Mouse (Mus musculus): ENCODE measurements around the gene Otop1. TPM values are rescaled to one million over a fixed set of nuclear protein-coding genes. Genes with fewer than 3 reads are reported as not detected.

The Otop1 gene
- total and polyA plus RNA-seq, 3 experiments: not detected

- H3K9me3 ChIP-seq (replicated peaks; ENCODE audit: low read length): no peaks in the 10 kb centered on the region
- no peak for DNase-seq (ENCODE audit: extremely low read depth)
- H3K4me1 ChIP-seq (ENCODE audit: control insufficient read depth in 1 of 2, insufficient read depth in 2 of 2): peaks cover 0 to 10% of the 10 kb centered on the region in 2 experiments; a peak in 2 of 4 replicates
- no peak overlapping the region for H3K9ac ChIP-seq (ENCODE audit: insufficient read depth, low read depth)
- H3K27ac ChIP-seq (ENCODE audit: insufficient read depth, low read depth): no peak overlapping the region
- in situ Hi-C loops (cut with MboI; ENCODE audit: low pct_ligation_motif_present, low pct_unique_long_range_greater_than_20kb, low sequenced_read_pairs): loop anchor here (10.0 kb wide), 1 partner anchor 50 kb away; no protein-coding TSS in a partner anchor
- dilution Hi-C loops (cut with MboI; ENCODE audit: extremely low pct_ligation_motif_present, extremely low pct_unique_long_range_greater_than_20kb, low sequenced_read_pairs): no loop called here
- no peak overlapping the region for H3K4me3 ChIP-seq (replicated peaks in 1 of 3; ENCODE audit: low read depth in 2 of 3, low read length in 2 of 3, poor library complexity in 1 of 3)
- H3K79me2 ChIP-seq (replicated peaks; ENCODE audit: control insufficient read depth, extremely low read depth, insufficient read depth, poor library complexity, severe bottlenecking): no peaks in the 10 kb centered on the region
- TF ChIP-seq PAX5 (IDR thresholded peaks at IDR 0.05; ENCODE audit: low read length) (no peak), KAT2A (IDR thresholded peaks at IDR 0.05; ENCODE audit: insufficient replicate concordance, low read length) (no peak), ZC3H11A (IDR thresholded peaks at IDR 0.05; ENCODE audit: low read depth, low read length) (no peak), SMC3 (IDR thresholded peaks at IDR 0.05; ENCODE audit: low read depth, low read length) (peak; percentile 47), ELF1 (IDR thresholded peaks at IDR 0.05; ENCODE audit: low read depth, low read length) (no peak), TCF12 (IDR thresholded peaks at IDR 0.05; ENCODE audit: low read depth, low read length) (no peak), CTCF (conservative IDR thresholded peaks at IDR 0.05 in 1 of 2, IDR thresholded peaks at IDR 0.05 in 1 of 2; ENCODE audit: low read depth in 2 of 2, low read length in 2 of 2) (peak in 1 of 2 experiments; percentile 50; a peak in 2 of 4 replicates), MAX (IDR thresholded peaks at IDR 0.05; ENCODE audit: low read length) (no peak), JUND (conservative IDR thresholded peaks at IDR 0.05; ENCODE audit: low read depth, low read length) (no peak), GABPA (IDR thresholded peaks at IDR 0.05; ENCODE audit: insufficient replicate concordance, low read depth, low read length) (no peak), RAD21 (IDR thresholded peaks at IDR 0.05; ENCODE audit: low read depth, low read length) (peak; percentile 31), TBP (conservative IDR thresholded peaks at IDR 0.05; ENCODE audit: low read depth, low read length) (no peak)
- H3K4me2 ChIP-seq (ENCODE audit: insufficient read depth, low read depth, poor library complexity, severe bottlenecking): no peak overlapping the region
- H3K27me3 ChIP-seq (replicated peaks): peaks cover 55% of the 10 kb centered on the region
- no peaks in the 10 kb centered on the region for H3K36me3 ChIP-seq (replicated peaks in 1 of 2; ENCODE audit: control insufficient read depth in 1 of 2, insufficient read depth in 1 of 2, low read length in 1 of 2)
Observed at GRCm38 (mm10) chr5:38334582-38334981, 58.8 kb downstream of the Otop1 start.

DNA sequence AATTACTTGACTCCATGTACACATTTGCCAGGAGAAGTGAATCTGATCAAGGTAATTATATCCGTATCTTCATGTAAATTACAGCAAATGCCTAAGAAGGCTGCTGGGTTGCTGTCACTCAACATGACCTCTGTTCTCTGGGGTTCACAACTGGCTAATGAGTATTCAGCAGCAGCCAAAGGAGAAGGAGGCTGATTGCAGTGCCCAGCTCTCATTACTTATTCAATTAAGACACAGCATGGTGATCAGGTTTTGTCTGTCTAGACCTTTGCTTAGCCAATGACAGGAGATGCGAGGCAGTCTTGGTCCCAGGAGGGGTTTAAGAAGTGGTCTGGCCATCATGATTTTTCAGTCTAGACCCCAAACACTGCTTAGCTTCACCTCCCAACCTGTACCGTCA, 67.3 kb downstream of the Otop1 start:
- no peaks in the 10 kb centered on the region for H3K36me3 ChIP-seq (replicated peaks in 1 of 2; ENCODE audit: control insufficient read depth in 1 of 2, insufficient read depth in 1 of 2, low read length in 1 of 2)
- H3K9ac ChIP-seq (ENCODE audit: insufficient read depth, low read depth): no peak overlapping the region
- DNase-seq (ENCODE audit: extremely low read depth): no peak
- no peak overlapping the region for H3K4me2 ChIP-seq (ENCODE audit: insufficient read depth, low read depth, poor library complexity, severe bottlenecking)
- in situ Hi-C loops (cut with MboI; ENCODE audit: low pct_ligation_motif_present, low pct_unique_long_range_greater_than_20kb, low sequenced_read_pairs) (no loop called here), dilution Hi-C loops (cut with MboI; ENCODE audit: extremely low pct_ligation_motif_present, extremely low pct_unique_long_range_greater_than_20kb, low sequenced_read_pairs) (no loop called here)
- peaks cover 77% of the 10 kb centered on the region for H3K27me3 ChIP-seq (replicated peaks)
- no peak overlapping the region for H3K4me3 ChIP-seq (replicated peaks in 1 of 3; ENCODE audit: low read depth in 2 of 3, low read length in 2 of 3, poor library complexity in 1 of 3)
- no peak overlapping the region for H3K27ac ChIP-seq (ENCODE audit: insufficient read depth, low read depth)
- no peaks in the 10 kb centered on the region for H3K9me3 ChIP-seq (replicated peaks; ENCODE audit: low read length)
- H3K4me1 ChIP-seq (ENCODE audit: control insufficient read depth in 1 of 2, insufficient read depth in 2 of 2): no peaks in the 10 kb centered on the region
- no peak for TF ChIP-seq ZKSCAN1 (IDR thresholded peaks at IDR 0.05; ENCODE audit: borderline replicate concordance, low read depth, low read length)
- TF ChIP-seq MAX (IDR thresholded peaks at IDR 0.05; ENCODE audit: low read length): no peak
- no peak for TF ChIP-seq CHD1 (IDR thresholded peaks at IDR 0.05; ENCODE audit: low read depth, low read length)
- TF ChIP-seq IRF4 (IDR thresholded peaks at IDR 0.05; ENCODE audit: low read depth, low read length): no peak
- TF ChIP-seq CHD2 (IDR thresholded peaks at IDR 0.05; ENCODE audit: low read length): no peak
- H3K79me2 ChIP-seq (replicated peaks; ENCODE audit: control insufficient read depth, extremely low read depth, insufficient read depth, poor library complexity, severe bottlenecking): no peaks in the 10 kb centered on the region

Measured in CH12.LX (cell line).